Mouse (Mus musculus): ENCODE results near the gene Olfr1342. TPM values are rescaled to one million over a fixed set of nuclear protein-coding genes. Genes with fewer than 3 reads are reported as not detected.

Olfr1342 gene
- not detected for polyA plus RNA-seq (2017; shearing (Covaris generic))

DNA sequence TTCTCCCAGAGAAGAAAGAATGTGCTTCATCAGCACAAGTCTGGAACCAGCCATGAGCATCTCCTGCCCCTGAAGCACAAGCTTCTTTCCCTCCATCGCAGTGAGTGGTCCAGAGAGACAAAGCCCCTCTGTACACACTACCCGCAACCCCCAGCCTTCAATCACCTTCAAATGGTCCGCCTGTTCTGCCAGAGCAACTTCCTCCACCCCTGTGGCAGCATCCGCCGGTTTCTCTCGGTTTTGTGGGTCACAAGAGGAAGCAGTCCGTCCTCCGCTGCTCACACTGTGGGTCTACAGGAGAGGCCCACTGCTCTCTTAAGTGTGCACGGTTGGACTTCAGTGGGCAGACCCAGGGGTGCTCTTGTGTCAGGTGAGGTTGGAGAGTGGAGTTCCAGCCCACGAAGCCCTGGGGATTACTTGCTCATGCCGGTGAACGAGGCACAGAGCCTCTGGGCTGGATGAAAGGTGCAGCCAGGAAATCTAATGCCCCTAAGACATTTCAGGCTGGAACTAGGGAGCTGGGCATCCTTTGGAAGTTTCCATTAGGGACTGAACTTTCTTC is at the start of gene Olfr1342:
Gene Olfr1342 (minus strand): TSS at position 345 of the 562 bp plus-strand sequence.
- ATAC-seq = no peak

DNA sequence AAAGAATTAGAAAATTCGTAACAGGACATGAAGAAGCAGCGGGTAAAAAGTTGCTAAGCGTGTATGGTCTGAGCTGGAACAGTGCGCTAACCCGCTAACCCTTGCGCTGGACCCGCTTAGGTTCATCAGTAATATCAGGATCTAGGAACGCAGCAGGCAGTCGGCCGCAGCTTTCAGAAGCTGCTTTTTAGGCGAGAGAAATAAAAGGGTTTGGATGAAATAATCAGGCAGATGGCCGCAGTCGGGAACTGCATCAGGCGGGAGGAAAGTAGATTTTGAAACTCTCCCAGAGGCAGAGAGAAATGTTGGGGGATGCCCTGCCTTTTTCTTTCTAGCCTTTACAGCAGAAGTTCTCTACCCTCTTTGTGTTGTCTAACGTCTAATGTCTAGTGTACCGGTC is 49.3 kb upstream of the Olfr1342 start:
- ATAC-seq = no peak

DNA sequence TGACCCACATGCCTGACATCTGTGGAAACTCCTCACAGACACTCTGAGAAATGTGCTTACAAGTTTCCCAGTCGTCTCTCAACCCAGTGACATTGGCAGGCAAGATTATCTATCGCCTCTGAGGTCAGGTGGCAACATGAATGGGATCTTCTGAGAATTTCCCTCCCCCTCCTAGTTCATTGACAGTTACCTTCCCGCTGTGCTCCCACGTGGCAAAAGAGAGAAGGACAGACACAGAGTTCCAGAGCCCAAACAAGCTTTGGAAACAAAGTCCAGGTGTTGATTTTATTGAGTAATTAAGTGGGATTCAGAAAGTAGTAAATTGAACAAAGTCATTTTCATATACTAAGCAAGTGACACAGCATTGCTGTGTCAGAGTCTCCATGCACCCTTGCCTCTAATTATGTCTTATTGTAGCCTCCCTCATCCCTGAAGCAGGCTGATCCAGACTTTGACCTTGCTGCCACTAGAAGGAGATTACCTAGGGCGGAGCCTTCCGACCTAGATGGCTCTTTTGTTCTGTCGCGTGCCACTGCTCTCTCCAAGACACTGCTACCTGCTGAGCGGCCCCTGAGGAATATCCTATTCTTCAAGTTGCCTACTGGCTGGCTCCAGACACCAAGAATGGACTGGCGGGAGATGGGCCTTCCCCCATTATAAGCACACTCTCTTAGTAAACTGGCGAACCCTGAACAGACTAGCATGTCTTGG is 48.6 kb upstream of the Olfr1342 start:
- no peak for ATAC-seq

DNA sequence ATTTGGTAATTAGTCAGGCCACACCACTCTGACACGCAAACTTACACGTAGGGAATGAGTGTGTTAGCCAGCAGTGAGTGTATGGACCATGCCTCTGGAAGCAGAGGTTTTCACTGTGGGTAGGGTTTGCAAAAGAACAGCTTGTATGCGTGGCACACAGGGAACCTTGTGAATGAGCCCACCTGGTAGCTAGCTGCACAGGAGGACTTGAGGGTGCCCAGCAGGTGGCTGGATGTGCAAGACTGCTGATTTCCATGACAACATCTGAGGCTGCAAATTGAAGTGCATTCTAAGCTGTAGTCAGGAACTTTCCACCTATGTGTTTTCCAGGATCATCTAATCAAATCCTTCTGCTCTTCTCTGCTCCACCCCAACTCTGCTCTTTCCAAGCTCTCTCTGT is 47.0 kb upstream of the Olfr1342 start:
- ATAC-seq = no peak

DNA sequence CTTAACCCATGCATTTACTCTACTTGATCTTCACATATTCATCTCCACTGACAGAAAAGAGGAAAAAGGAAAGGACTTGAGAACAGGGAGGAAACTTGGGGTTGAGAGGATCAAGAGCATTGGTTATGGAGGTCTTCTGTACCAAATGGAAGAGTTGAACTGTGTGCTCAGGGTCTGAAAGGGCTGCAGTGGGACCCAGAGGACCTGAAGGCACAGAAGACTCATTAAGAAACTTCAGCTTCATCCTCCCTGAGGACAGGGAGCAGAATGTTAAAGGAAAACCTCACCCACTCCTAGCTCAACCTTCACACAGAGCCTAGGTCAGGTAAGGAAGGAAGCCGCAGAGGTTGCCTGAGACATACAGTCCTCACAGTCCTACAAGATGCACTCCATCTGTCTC is 39.3 kb upstream of the Olfr1342 start, which contains the start of gene Olfr1339:
Gene Olfr1339 (plus strand): TSS at position 301 of the 400 bp plus-strand sequence.
- no peak for ATAC-seq

DNA sequence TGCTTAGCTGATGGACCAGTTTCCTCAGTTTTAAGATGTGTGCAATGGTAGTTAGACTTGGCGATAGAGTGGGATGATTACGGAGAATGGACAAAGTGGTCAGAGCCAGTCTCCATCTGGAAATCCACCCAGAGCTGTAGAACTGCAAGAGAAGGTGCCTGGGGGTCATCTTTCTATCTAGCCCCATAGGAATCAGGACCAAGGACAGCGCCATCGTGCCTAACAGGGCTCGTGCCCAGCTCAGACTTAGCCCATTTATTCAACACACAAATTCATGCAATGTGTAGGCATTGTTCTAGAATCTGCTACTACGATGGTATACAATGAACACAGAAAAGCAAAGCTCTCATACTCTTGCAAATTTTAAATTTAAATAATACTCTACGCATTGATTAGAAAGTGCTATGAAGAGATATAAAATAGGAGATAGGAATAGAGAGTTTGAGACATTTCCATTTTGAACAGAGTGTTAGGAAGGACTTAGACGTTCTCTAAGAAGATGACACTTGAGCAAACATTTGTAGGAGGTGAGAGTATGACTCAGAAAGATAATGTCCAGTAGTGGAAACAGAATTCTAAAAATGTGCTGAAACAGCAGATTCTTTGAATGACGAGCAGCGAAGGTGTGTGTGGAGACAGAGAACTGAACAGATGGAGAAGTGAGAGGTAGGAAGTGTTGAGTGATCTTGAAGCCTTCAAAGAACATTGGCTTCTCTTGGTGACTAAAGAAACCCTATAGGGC is 29.4 kb upstream of the Olfr1342 start:
- no peak for ATAC-seq

DNA sequence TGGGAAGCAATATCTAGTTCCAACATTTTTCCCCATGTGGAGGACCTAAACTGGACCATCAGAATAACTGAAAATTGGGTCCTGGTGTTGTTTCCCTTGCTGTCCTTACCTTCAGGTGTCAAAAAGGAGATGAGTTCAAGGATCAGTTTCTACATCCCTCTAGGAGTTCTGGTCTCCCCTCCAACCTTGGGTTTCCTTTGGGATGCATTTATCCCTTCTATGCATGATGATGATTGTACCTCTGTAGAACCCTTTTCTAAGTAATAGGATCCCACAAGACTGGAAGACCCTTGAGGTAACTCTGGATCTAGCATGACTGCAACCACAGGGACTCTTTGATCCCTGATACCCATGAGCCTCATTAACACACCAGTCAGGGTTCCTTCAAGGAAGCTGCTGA is 27.3 kb upstream of the Olfr1342 start, which contains the start of gene Olfr1340:
Gene Olfr1340 (plus strand): TSS at position 301 of the 400 bp plus-strand sequence.
- ATAC-seq = no peak

DNA sequence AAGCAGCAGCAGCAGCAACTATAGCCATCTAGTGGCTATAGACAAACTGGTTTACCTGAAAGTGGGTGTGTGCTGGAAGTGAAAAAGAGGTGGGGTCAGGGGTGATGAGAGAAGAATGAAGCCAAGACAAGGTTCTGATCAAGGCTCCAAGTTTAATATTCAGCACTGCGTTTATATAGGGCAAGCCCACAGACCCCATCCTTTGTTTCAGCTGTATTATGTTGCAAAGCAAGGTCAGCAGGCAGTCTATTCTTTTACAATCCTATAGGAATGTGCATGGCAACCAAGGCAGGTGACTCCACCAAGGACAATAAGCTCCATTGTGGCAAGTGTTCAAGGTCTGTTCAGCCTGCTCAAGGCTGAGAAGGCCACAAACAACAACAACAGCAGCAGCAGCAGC is 19.1 kb upstream of the Olfr1342 start:
- ATAC-seq = no peak

DNA sequence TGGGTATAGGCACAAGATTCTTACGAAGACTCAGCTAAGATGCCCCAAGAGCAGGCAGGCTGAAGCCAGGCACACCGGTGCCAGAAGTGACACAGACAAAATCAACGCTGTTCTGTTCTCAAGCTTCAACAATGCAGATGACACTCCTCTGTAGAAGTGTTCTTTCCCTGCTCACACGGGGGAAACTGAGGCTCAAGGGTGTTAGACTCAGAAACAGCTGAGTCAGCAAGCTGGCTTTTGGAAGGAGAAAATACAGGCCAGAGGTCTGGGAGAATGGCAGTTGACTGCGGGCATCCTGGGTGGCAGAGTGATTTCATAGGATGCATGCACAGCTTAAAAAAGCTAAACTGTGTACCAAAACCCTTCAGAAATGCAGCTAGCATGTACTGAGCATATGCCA is 15.5 kb upstream of the Olfr1342 start:
- no peak for ATAC-seq

DNA sequence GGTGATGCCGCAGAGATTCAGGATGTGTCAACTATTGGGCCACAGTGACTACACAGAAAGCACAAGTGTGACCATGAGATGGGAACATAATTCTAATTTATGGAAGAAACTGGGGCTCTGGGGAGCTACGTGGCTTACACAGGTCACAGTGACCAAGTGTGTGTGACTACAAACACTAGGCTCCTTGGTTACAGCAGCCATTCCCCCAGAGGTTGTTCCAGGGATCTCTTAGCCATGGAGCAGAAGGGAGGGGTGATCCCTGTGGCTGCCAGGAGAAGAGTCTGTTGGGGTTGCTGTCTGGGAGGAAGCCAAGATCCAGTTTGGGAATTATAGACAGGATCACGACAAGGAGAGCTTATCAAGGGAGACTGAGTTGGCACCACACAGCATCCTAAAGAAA is 10.7 kb upstream of the Olfr1342 start, which contains the start of gene Olfr1341:
Gene Olfr1341 (plus strand): TSS at position 301 of the 400 bp plus-strand sequence.
- no peak for ATAC-seq

DNA sequence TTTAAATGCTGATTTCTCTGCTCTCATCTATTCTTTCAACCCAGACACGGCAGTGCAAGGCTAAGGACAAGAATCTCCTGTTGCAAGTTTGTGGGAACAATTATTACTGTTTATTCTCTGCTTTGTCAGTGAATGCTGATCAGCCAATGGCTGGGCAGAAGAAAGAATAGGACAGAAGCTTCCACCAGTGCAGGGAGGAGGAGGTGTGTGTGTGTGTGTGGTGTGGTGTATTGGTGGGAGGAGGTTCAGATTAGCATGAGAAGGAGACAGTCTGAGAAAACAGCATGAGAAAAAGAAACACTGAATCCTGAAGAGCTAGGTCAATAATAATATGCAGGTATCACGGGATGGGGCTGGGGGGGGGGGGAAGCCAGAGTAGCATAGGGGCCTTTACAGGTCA is 1.3 kb upstream of the Olfr1342 start:
- no peak for ATAC-seq

DNA sequence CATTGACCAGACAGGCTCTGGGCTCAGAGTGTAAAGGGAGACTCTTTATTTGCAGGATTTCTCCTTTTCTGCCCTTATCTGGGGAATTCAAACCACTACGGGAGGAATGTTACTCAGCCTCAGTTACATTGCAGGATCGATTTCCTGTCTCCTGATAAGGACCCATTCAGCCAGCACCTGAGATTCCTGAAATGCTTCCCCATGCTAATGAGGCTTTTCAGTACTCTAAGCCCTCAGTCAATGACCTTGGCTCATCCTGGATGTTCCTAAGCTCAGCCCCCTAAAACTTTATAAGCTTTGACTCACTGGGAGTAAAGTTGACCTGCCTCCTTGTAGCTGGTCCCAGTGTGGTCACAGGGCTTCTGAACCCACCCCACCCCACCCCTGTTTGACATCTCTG is 5.5 kb downstream of the Olfr1342 start:
- ATAC-seq = no peak

DNA sequence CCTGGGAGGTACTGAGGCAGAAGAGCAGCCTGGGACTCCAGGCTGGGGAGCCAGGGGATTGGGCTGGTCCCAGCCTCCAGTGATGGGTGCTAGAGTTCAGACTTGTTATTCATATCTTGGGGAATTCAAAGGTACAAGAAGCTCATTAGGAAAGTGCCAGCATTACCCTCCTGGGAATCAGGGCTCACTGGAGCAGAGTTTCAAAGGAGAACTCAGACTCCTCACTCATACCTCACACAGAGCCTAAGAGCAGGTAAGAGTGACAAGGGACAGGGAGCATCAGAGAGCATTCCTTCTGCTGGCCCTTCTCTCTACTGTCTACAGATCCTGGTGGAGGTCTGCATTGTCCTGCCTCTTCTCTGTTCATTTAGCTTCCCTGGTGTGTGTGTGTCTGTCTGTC is 33.9 kb downstream of the Olfr1342 start, which contains the start of gene Olfr62:
Gene Olfr62 (plus strand): TSS at position 301 of the 400 bp plus-strand sequence.
- no peak for ATAC-seq

DNA sequence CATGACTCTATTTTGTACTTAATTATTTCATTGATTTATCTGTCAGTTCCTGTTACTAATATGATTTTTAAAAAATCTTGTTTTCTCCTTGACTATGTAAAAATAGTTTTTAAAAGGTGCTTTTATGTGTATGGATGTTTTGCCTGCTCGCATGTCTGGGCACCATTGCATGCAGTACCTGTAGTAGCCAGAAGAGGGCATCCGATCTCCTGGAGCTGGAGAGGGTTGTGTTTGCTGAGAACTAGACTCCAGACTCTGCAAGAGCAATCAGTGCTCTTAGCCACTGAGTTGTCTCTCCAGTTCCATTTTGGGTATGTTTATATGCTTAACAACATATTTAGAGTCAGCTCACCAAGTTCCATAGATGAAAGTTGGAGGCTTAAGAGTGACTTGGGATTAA is 47.3 kb downstream of the Olfr1342 start:
- no peak for ATAC-seq

DNA sequence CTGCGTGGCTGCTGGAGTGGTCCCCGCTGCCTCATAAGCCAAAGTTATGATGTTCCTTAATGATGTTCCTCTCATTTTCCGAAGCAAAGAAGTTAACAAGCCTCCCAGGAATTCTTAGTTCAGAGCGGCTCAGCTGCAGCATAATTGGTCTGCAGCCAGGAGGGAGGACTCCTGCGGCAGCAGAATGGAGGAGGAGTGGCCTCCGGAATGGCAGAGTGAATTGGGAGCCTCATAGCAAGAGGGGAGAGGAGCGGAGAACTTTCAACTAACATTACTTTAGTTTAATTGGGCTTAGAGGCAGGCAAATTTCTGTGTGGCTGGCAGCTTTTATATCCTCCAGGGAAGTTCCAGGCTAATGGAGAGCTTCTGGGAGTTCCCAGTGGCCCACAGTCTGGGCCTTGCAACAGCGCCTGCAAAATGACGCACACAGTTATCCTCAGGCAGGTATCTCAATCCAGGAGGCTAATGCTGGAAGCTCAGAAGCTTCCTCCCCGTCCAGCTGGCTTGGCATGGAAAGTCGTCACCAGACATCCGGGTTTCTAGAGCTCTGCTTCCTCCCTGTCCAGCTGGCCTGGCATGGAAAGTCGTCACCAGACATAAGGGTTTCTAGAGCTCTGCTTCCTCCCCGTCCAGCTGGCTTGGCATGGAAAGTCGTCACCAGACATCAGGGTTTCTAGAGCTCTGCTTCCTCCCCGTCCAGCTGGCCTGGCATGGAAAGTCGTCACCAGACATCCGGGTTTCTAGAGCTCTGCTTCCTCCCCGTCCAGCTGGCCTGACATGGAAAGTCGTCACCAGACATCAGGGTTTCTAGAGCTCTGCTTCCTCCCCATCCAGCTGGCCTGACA is 50.0 kb downstream of the Olfr1342 start:
- ATAC-seq = no peak

Other genes starting within 250 kb of the Olfr1342 start
- not detected for gene Mpl, start 235.2 kb downstream of the Olfr1342 start, polyA plus RNA-seq (2017; shearing (Covaris generic))
- not detected for gene Tie1, start 202.7 kb downstream of the Olfr1342 start, polyA plus RNA-seq (2017; shearing (Covaris generic))
- not detected for gene 2610528J11Rik, start 165.8 kb downstream of the Olfr1342 start, polyA plus RNA-seq (2017; shearing (Covaris generic))
- gene Tmem125, start 148.7 kb downstream of the Olfr1342 start, polyA plus RNA-seq (2017; shearing (Covaris generic)) = not detected
- not detected for gene Cfap57, start 72.0 kb downstream of the Olfr1342 start, polyA plus RNA-seq (2017; shearing (Covaris generic))
- 100 to 1,000 TPM; 163 to 165 TPM for gene Ebna1bp2, start 72.0 kb downstream of the Olfr1342 start, polyA plus RNA-seq (2017; shearing (Covaris generic))
- gene Olfr62, start 33.8 kb downstream of the Olfr1342 start, polyA plus RNA-seq (2017; shearing (Covaris generic)) = not detected
- not detected for gene Olfr1341, start 10.8 kb upstream of the Olfr1342 start, polyA plus RNA-seq (2017; shearing (Covaris generic))
- not detected for gene Olfr1340, start 27.4 kb upstream of the Olfr1342 start, polyA plus RNA-seq (2017; shearing (Covaris generic))
- not detected for gene Olfr1339, start 39.4 kb upstream of the Olfr1342 start, polyA plus RNA-seq (2017; shearing (Covaris generic))
- gene Olfr1338, start 66.0 kb upstream of the Olfr1342 start, polyA plus RNA-seq (2017; shearing (Covaris generic)) = under 1 TPM in 1 of 2 experiments, not detected in 1; 0.20 TPM
- gene Olfr1337, start 89.8 kb upstream of the Olfr1342 start, polyA plus RNA-seq (2017; shearing (Covaris generic)) = not detected
- not detected for gene Olfr1335, start 117.2 kb upstream of the Olfr1342 start, polyA plus RNA-seq (2017; shearing (Covaris generic))
- not detected for gene Olfr1333, start 143.5 kb upstream of the Olfr1342 start, polyA plus RNA-seq (2017; shearing (Covaris generic))
- gene Olfr1331, start 171.9 kb upstream of the Olfr1342 start, polyA plus RNA-seq (2017; shearing (Covaris generic)) = under 1 TPM in 1 of 2 experiments, not detected in 1; 0.17 TPM
- gene Olfr1330, start 195.8 kb upstream of the Olfr1342 start, polyA plus RNA-seq (2017; shearing (Covaris generic)) = under 1 TPM in 1 of 2 experiments, not detected in 1; 0.21 TPM
- gene Olfr1329, start 224.7 kb upstream of the Olfr1342 start, polyA plus RNA-seq (2017; shearing (Covaris generic)) = not detected
- gene Olfr1328, start 245.9 kb upstream of the Olfr1342 start, polyA plus RNA-seq (2017; shearing (Covaris generic)) = not detected

Measured in activated CD4-positive, CD25-positive, alpha-beta regulatory T cell, adult 4 months (primary cell).